Mouse (Mus musculus) heart, embryonic 12.5 days (tissue): ENCODE results near the gene Cnot9. TPM values are rescaled to one million over a fixed set of nuclear protein-coding genes. Genes with fewer than 3 reads are reported as not detected.
"Not testable (repeated sequence)": the region's sequence is repeated elsewhere in the genome, so short reads cannot be mapped to it uniquely, and the experiment has no call there.

Experiments used
- ATAC-seq: fragments of 200-750 bp; cut with Nextera tagmentation; 2 replicates; pipeline ENCODE4 v1.8.0; 2017; ENCODE audit warnings: moderate TSS enrichment, moderate library complexity; ENCODE audit not compliant: insufficient number of reproducible peaks, low FRiP score
- H3K27ac ChIP-seq: fragments of 300-500 bp; sonication (generic); 2 replicates; pipeline ENCODE4 v1.5.1; 2016; ENCODE audit warnings: mild to moderate bottlenecking, moderate library complexity; ENCODE audit not compliant: poor library complexity, severe bottlenecking
- H3K27me3 ChIP-seq: fragments of 300-500 bp; sonication (generic); replicated peaks from 2 replicates; pipeline ENCODE4 v1.6.1; 2016; ENCODE audit warnings: mild to moderate bottlenecking, moderate library complexity
- H3K36me3 ChIP-seq: fragments of 300-500 bp; sonication (generic); 2 replicates; pipeline ENCODE4 v1.6.1; 2016; ENCODE audit warnings: mild to moderate bottlenecking, moderate library complexity
- H3K4me1 ChIP-seq: fragments of 300-500 bp; sonication (generic); replicated peaks from 2 replicates; pipeline ENCODE4 v1.6.1; 2016; ENCODE audit warnings: mild to moderate bottlenecking
- H3K4me2 ChIP-seq: fragments of 300-500 bp; sonication (generic); 2 replicates; pipeline ENCODE4 v1.6.1; 2016; ENCODE audit warnings: mild to moderate bottlenecking, moderate library complexity
- H3K4me3 ChIP-seq: fragments of 300-500 bp; sonication (generic); 2 replicates; pipeline ENCODE4 v1.5.1; 2016; ENCODE audit warnings: mild to moderate bottlenecking
- H3K9ac ChIP-seq: fragments of 300-500 bp; sonication (generic); 2 replicates; pipeline ENCODE4 v1.6.1; 2016; ENCODE audit warnings: mild to moderate bottlenecking, moderate library complexity
- H3K9me3 ChIP-seq: fragments of 300-500 bp; sonication (generic); replicated peaks from 2 replicates; pipeline ENCODE4 v1.6.1; 2016; ENCODE audit warnings: mild to moderate bottlenecking, moderate library complexity
- WGBS: fragments of 180-500 bp; shearing (Covaris S2); methylation state at CpG from one replicate; pipeline ENCODE4 v1.1.7; 2016; 5-methylcytosine and 5-hydroxymethylcytosine counted together
- polyA plus RNA-seq: library from polyadenylated mRNA; unstranded; fragments of >200 nt; fragmentation: Nextera tagmentation; extraction: Ambion mirVana; gene quantifications from 2 replicates; pipeline ENCODE4 v1.2.1, GENCODE M21; 2016

Cnot9 gene
- 36.0 and 36.7 TPM in 2 replicates for polyA plus RNA-seq

DNA sequence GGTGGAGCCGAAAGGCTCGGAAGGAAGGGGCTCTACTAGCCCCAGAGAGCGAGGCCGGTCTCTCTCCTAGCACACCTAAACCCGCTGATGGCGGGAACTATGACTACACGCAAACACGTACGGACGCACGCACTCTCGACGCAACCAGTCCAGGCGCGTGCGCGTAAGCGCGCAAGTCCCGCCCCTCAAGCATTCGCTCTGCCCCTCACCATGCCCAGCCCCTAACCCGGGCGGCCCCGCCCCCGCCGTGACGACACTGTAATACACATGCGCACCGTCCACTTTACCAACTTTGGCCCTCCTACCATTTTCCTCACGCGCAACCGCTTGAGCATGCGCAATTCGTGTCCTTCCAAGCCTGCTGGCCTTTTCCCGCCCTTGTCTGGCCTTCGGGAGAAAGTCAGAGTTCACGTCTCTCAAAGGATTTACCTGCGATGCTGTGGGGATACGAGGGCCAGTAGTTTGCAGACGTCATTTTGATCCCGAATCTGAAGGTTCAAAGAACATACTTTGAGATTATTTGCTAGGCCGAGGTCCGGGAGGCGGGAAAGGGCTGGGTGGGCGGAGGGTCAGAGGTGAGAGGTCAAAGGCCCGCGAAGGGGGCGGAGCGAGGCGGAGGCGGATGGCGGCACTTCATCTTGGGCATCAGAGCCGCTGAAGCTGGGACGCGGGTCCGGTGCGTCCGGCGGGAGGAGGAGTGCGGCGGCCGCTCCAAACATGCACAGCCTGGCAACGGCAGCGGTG lies at the start of gene Cnot9:
Gene Cnot9, plus strand, starts transcription at position 338 of the 744 bp plus-strand sequence.
- Histone ChIP-seq H3K36me3 (0 out of 2 replicates have a peak, but pooled peaks cover 9% of the 10 kb centered on the region), H3K4me2 (peak within 1 kb of the TSS; percentile 82), H3K27me3 (no peaks in the 10 kb centered on the region), H3K4me3 (peak within 1 kb of the TSS; percentile 73), H3K27ac (peak within 1 kb of the TSS; percentile 84), H3K9me3 (no peaks in the 10 kb centered on the region), H3K4me1 (peaks cover 22% of the 10 kb centered on the region), H3K9ac (peak within 1 kb of the TSS; percentile 83)
- under 1% methylated on average over 64 of the region's 64 CpGs for WGBS
- peak; percentile 100 for ATAC-seq

DNA sequence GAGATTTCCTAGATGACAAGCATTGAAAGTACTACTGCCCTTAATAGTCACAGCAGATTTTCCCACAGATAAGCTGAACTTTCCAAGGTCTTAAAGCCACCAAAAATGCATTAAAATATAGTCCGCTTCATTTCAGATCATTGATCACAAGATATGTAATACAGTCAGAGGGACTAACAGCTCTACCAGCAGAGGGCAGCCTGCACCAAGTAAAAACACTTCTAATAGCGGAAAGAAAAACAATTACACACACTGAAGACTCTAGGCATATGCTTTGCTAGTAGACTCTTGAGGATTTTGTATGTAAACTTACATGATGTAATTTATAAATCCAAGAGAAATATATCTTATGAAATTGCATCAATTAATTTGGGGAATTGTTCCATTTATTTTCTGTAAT lies 45.6 kb upstream of the Cnot9 start:
- H3K36me3 ChIP-seq, result peaks cover 53% of the 10 kb centered on the region
- H3K27me3 ChIP-seq, result no peaks in the 10 kb centered on the region
- no peak overlapping the region for H3K27ac ChIP-seq
- no peaks in the 10 kb centered on the region for H3K9me3 ChIP-seq
- 76% methylated on average over 2 of the region's 2 CpGs for WGBS
- no peak overlapping the region for H3K4me3 ChIP-seq
- no peak for ATAC-seq
- H3K4me2 ChIP-seq, result no peak overlapping the region
- H3K9ac ChIP-seq, result no peak overlapping the region
- H3K4me1 ChIP-seq, result no peaks in the 10 kb centered on the region

DNA sequence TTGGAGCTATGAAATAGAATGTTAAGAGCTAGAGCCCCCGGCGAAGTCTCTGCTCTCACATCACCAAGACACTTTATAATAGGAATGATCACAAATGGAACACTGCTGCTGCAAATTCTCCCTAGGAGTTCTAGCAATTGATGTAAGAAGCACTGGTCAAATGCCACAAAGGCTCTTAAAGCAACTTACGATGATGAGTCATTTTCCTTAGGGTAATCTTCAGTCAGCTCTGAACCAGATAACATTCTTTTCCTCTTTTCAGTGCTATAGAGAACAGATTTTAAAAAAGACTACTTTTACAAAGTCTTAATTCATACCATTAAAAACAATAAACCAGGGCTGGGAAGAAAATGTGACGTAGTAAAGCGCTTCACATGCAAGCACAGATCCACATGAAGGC lies 20.1 kb upstream of the Cnot9 start:
- no peaks in the 10 kb centered on the region for H3K27me3 ChIP-seq
- H3K4me2 ChIP-seq, result no peak overlapping the region
- 87% methylated on average over 5 of the region's 5 CpGs for WGBS
- peaks cover 65% of the 10 kb centered on the region for H3K36me3 ChIP-seq
- H3K4me1 ChIP-seq, result no peaks in the 10 kb centered on the region
- no peak overlapping the region for H3K9ac ChIP-seq
- no peak overlapping the region for H3K27ac ChIP-seq
- no peak for ATAC-seq
- H3K9me3 ChIP-seq, result no peaks in the 10 kb centered on the region
- no peak overlapping the region for H3K4me3 ChIP-seq

GRCm38 (mm10) chr1:74501106-74501505 lies 4.8 kb upstream of the Cnot9 start:
- no peaks in the 10 kb centered on the region for H3K27me3 ChIP-seq
- no peaks in the 10 kb centered on the region for H3K9me3 ChIP-seq
- 86% methylated on average over 1 of the region's 1 CpGs for WGBS
- H3K4me3 ChIP-seq, result no peak overlapping the region
- no peak for ATAC-seq
- H3K9ac ChIP-seq, result no peak overlapping the region
- no peak overlapping the region for H3K4me2 ChIP-seq
- H3K4me1 ChIP-seq, result peaks cover 2% of the 10 kb centered on the region; the same call in 1 of the 2 replicates
- H3K27ac ChIP-seq, result no peak overlapping the region
- H3K36me3 ChIP-seq, result peaks cover 9% of the 10 kb centered on the region; the same call in 1 of the 2 replicates

GRCm38 (mm10) chr1:74505393-74505720 lies 501 bp upstream of the Cnot9 start:
- WGBS, result under 1% methylated on average over 22 of the region's 22 CpGs
- H3K4me3 ChIP-seq, result peak overlapping the region; percentile 73
- 0 out of 2 replicates have a peak, but pooled peaks cover 9% of the 10 kb centered on the region for H3K36me3 ChIP-seq
- no peaks in the 10 kb centered on the region for H3K9me3 ChIP-seq
- no peaks in the 10 kb centered on the region for H3K27me3 ChIP-seq
- H3K9ac ChIP-seq, result peak overlapping the region; percentile 83
- H3K4me1 ChIP-seq, result peaks cover 22% of the 10 kb centered on the region
- H3K27ac ChIP-seq, result peak overlapping the region; percentile 69
- H3K4me2 ChIP-seq, result peak overlapping the region; percentile 82
- ATAC-seq, result peak; percentile 56

- peak; percentile 9 for ATAC-seq
- H3K27me3 ChIP-seq, result no peaks in the 10 kb centered on the region
- peak overlapping the region; percentile 80 for H3K9ac ChIP-seq
- under 1% methylated on average over 34 of the region's 34 CpGs for WGBS
- H3K36me3 ChIP-seq, result peaks cover 13% of the 10 kb centered on the region
- no peaks in the 10 kb centered on the region for H3K9me3 ChIP-seq
- peaks cover 22% of the 10 kb centered on the region for H3K4me1 ChIP-seq
- peak overlapping the region; percentile 84 for H3K27ac ChIP-seq
- H3K4me2 ChIP-seq, result peak overlapping the region; percentile 82
- H3K4me3 ChIP-seq, result peak overlapping the region; percentile 73
Measured at GRCm38 (mm10) chr1:74506471-74506881, 618 bp downstream of the Cnot9 start.

GRCm38 (mm10) chr1:74507780-74508179 lies 1.9 kb downstream of the Cnot9 start:
- H3K4me3 ChIP-seq, result 0 out of 2 replicates have a peak overlapping the region, but pooled peaks have one; percentile 73
- peaks cover 17% of the 10 kb centered on the region for H3K36me3 ChIP-seq
- no peaks in the 10 kb centered on the region for H3K27me3 ChIP-seq
- 0 out of 2 replicates have a peak overlapping the region, but pooled peaks have one; percentile 80 for H3K9ac ChIP-seq
- ATAC-seq, result no peak
- no peaks in the 10 kb centered on the region for H3K9me3 ChIP-seq
- WGBS, result 92% methylated on average over 2 of the region's 2 CpGs
- peak overlapping the region; percentile 82 for H3K4me2 ChIP-seq
- H3K27ac ChIP-seq, result no peak overlapping the region
- H3K4me1 ChIP-seq, result peaks cover 22% of the 10 kb centered on the region

DNA sequence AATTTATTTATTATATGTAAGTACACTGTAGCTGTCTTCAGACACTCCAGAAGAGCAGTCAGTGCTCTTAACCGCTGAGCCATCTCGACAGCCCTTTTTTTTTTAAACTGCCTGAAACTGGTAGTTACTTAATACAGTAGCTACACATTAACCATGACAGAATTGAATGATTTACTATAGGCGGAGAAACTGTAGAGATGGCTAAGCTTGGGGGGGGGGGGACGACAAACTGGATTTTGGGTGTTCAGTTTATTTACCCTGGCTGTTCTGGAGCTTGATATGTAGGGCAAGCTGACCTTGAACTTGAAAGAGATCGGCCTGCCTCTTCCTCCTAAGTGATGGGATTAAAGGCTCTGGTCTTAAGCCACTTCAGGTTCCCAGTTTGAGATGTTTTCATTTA lies 5.4 kb downstream of the Cnot9 start:
- Histone ChIP-seq H3K4me3 (no peak overlapping the region), H3K27ac (no peak overlapping the region), H3K4me2 (no peak overlapping the region), H3K9me3 (no peaks in the 10 kb centered on the region), H3K9ac (no peak overlapping the region), H3K36me3 (peaks cover 33% of the 10 kb centered on the region), H3K4me1 (peaks cover 25% of the 10 kb centered on the region), H3K27me3 (no peaks in the 10 kb centered on the region)
- no peak for ATAC-seq
- 96% methylated on average over 5 of the region's 5 CpGs for WGBS

DNA sequence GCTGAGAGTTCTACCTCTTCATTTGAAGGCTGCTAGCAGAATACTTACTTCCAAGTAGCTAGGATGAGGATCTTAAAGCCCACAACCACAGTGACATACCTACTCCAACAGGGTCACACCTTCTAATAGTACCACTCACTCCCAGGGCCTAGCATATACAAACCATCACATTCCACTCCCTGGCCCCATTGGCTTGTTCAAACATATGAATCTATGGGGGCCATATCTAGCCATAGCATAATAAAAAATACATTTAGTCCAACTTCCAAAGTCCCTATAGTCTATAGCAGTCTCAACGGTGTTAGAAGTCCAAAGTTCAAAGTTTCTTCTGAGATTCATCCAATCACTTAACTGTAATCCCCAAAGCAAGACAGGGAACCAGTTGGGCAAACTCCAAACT lies 7.1 kb downstream of the Cnot9 start:
- H3K4me2 ChIP-seq, ATAC-seq, H3K9ac ChIP-seq, H3K9me3 ChIP-seq, H3K4me3 ChIP-seq, H3K27me3 ChIP-seq, H3K27ac ChIP-seq: not testable (repeated sequence)
- 88% methylated on average over 1 of the region's 1 CpGs for WGBS
- Histone ChIP-seq H3K4me1 (peaks cover 13% of the 10 kb centered on the region), H3K36me3 (peaks cover 34% of the 10 kb centered on the region)

DNA sequence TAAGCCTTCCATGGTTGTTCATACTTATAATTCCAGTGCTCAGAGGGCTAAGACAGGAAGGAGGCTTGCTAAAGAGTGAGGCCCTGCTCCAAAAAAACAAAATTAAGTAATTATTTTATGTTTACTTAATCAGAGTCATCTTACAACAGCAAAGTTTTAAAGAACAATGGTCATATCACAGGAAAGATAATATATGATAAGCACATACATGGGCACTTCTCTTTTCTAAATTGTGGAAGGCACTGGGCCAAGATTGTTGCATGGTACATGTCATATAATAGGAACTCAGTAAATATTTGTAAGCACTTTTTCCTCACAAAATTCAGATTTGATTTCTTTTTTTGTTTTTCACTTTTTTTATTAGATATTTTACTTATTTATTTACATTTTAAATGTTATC lies 14.0 kb downstream of the Cnot9 start:
- H3K9me3 ChIP-seq, result no peaks in the 10 kb centered on the region
- H3K9ac ChIP-seq, result no peak overlapping the region
- H3K4me3 ChIP-seq, result no peak overlapping the region
- no peak overlapping the region for H3K4me2 ChIP-seq
- no peak overlapping the region for H3K27ac ChIP-seq
- no peaks in the 10 kb centered on the region for H3K4me1 ChIP-seq
- no peak for ATAC-seq
- no peaks in the 10 kb centered on the region for H3K27me3 ChIP-seq
- H3K36me3 ChIP-seq, result peaks cover 59% of the 10 kb centered on the region

DNA sequence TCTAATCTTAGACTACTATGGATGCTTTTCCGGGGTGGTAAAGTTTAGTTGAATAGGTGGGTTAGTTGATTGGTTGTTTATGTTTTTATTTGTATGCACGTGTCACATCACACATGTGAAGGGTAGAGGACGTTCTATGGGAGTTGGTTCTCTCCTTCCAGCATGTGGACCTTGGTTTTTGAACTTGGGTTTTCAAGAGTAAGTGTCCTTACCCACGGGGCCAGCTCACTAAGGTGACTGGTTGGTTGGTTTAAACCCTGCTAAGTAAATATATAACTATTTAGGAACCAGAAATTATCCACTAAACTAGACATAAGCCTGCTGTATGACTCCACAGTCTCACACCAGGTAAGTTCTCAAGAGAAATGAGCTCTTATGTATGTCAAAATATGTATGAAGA lies 18.9 kb downstream of the Cnot9 start:
- Histone ChIP-seq H3K4me2 (no peak overlapping the region), H3K4me3 (no peak overlapping the region), H3K4me1 (no peaks in the 10 kb centered on the region), H3K9me3 (no peaks in the 10 kb centered on the region), H3K27me3 (no peaks in the 10 kb centered on the region), H3K27ac (no peak overlapping the region), H3K36me3 (peaks cover 88% of the 10 kb centered on the region), H3K9ac (no peak overlapping the region)
- ATAC-seq, result no peak
- WGBS, result 92% methylated on average over 4 of the region's 4 CpGs

DNA sequence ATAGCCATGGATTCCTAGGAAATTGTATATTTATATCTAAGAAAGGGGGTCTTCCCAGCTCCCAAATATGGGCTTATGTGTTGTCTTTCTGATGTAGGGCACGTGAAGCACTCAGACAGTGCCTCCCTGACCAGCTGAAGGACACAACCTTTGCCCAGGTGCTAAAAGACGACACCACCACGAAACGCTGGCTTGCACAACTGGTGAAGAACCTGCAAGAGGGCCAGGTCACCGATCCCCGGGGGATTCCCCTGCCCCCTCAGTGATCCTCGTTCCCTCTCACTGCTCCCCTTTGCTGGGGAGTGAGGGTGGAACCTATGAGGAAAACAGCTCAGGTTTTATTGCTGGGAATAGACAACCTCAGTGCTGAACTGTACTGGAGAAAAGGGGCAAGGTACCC lies 22.7 kb downstream of the Cnot9 start:
- H3K36me3 ChIP-seq, result peaks cover 89% of the 10 kb centered on the region
- ATAC-seq, result no peak
- WGBS, result 92% methylated on average over 7 of the region's 7 CpGs

More for the DNA sequence above, 22.7 kb downstream of the Cnot9 start:
- H3K4me1 ChIP-seq, result no peaks in the 10 kb centered on the region
- no peaks in the 10 kb centered on the region for H3K27me3 ChIP-seq
- H3K4me3 ChIP-seq, result no peak overlapping the region
- no peak overlapping the region for H3K27ac ChIP-seq
- no peak overlapping the region for H3K4me2 ChIP-seq
- no peak overlapping the region for H3K9ac ChIP-seq
- H3K9me3 ChIP-seq, result no peaks in the 10 kb centered on the region
